Mouse (Mus musculus): ENCODE data around the gene Prss1. TPM values are rescaled to one million over a fixed set of nuclear protein-coding genes. Genes with fewer than 3 reads are reported as not detected.
"Not testable (repeated sequence)": the region's sequence is repeated elsewhere in the genome, so short reads cannot be mapped to it uniquely, and the experiment has no call there.

The Prss1 gene
- polyA plus RNA-seq (2015; fragmentation: Nextera tagmentation; extraction: Ambion mirVana), result not detected in 2 replicates

DNA sequence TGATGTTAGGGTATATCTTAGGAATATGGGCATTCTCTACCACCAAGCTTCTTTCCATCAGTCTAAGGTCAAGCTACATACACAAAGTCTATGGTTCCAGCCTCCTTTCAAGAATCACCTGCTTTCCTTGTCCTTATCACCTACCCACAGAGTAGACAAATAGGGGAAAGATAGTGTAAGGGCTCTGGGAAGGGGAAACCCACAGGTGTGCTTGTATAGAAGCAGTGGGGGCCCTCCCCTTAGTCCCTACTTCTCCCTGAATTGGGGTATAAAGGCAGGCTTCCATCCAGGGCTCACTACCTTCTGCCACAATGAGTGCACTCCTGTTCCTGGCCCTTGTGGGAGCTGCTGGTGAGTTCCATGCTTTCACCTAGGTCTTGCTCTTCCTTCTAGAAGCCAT is at the start of gene Prss1:
TSS of gene Prss1 (plus strand) at position 301 of the 400 bp plus-strand sequence.
- not testable (repeated sequence) for H3K4me2 ChIP-seq (replicated peaks; ENCODE audit: low read depth, low read length); H3K4me1 ChIP-seq (ENCODE audit: insufficient read depth, low read depth, low read length); DNase-seq (ENCODE audit: low spot score); H3K27ac ChIP-seq (ENCODE audit: low read length); H3K9ac ChIP-seq (replicated peaks; ENCODE audit: low read depth); H3K4me3 ChIP-seq (ENCODE audit: low read depth, low read length); H3K36me3 ChIP-seq (ENCODE audit: insufficient read depth, low read length); ATAC-seq; H3K27me3 ChIP-seq (replicated peaks; ENCODE audit: insufficient read depth, low read length); H3K9me3 ChIP-seq (ENCODE audit: low read length)

DNA sequence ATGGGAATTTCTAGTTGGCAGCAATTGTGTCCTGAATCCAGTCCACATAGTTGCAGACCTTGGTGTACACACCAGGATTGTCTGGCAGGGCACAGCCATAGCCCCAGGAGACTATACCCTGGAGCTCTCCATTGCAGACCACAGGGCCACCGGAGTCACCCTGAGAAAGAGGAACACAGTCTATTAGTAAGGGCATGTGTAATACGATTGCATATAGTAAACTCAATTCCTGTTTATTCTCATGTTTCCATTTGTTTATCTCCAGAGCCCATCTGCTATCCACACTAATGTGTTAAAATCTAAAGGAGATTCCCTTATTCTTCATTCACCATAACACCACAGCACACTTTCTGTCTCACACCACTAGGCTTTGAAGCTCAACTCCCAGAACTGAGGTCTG is 16.5 kb upstream of the Prss1 start:
- H3K4me1 ChIP-seq (ENCODE audit: insufficient read depth, low read depth, low read length); H3K9me3 ChIP-seq (ENCODE audit: low read length); H3K9ac ChIP-seq (replicated peaks; ENCODE audit: low read depth); ATAC-seq; H3K27me3 ChIP-seq (replicated peaks; ENCODE audit: insufficient read depth, low read length); H3K4me3 ChIP-seq (ENCODE audit: low read depth, low read length); DNase-seq (ENCODE audit: low spot score); H3K4me2 ChIP-seq (replicated peaks; ENCODE audit: low read depth, low read length); H3K36me3 ChIP-seq (ENCODE audit: insufficient read depth, low read length); H3K27ac ChIP-seq (ENCODE audit: low read length): not testable (repeated sequence)
- WGBS, result 43% methylated on average over 1 of the region's 2 CpGs

GRCm38 (mm10) chr6:41446045-41446444 is 12.7 kb upstream of the Prss1 start, which contains the start of gene Gm10334:
Gene Gm10334, minus strand, starts transcription at chr6:41446145.
- H3K27ac ChIP-seq (ENCODE audit: low read length); H3K36me3 ChIP-seq (ENCODE audit: insufficient read depth, low read length); H3K4me2 ChIP-seq (replicated peaks; ENCODE audit: low read depth, low read length); ATAC-seq; H3K4me3 ChIP-seq (ENCODE audit: low read depth, low read length); H3K4me1 ChIP-seq (ENCODE audit: insufficient read depth, low read depth, low read length); H3K9ac ChIP-seq (replicated peaks; ENCODE audit: low read depth); DNase-seq (ENCODE audit: low spot score); H3K27me3 ChIP-seq (replicated peaks; ENCODE audit: insufficient read depth, low read length); H3K9me3 ChIP-seq (ENCODE audit: low read length): not testable (repeated sequence)

- H3K4me1 ChIP-seq (ENCODE audit: insufficient read depth, low read depth, low read length), result no peaks in the 10 kb centered on the region
- no peak overlapping the region for H3K4me2 ChIP-seq (replicated peaks; ENCODE audit: low read depth, low read length)
- H3K36me3 ChIP-seq (ENCODE audit: insufficient read depth, low read length), result no peaks in the 10 kb centered on the region
- TF ChIP-seq EP300 (IDR thresholded peaks at IDR 0.05) (no peak), CTCF (IDR thresholded peaks at IDR 0.05) (no peak)
- no peak overlapping the region for H3K9ac ChIP-seq (replicated peaks; ENCODE audit: low read depth)
- no peaks in the 10 kb centered on the region for H3K9me3 ChIP-seq (ENCODE audit: low read length)
- no peak for ATAC-seq
- WGBS, result 81% methylated on average over 3 of the region's 3 CpGs
- no peak overlapping the region for H3K4me3 ChIP-seq (ENCODE audit: low read depth, low read length)
- no peaks in the 10 kb centered on the region for H3K27me3 ChIP-seq (replicated peaks; ENCODE audit: insufficient read depth, low read length)
- no peak for DNase-seq (ENCODE audit: low spot score)
- H3K27ac ChIP-seq (ENCODE audit: low read length), result no peak overlapping the region
Observed at GRCm38 (mm10) chr6:41499374-41499773, 40.6 kb downstream of the Prss1 start.

GRCm38 (mm10) chr6:41504915-41505314 is 46.2 kb downstream of the Prss1 start:
- Histone ChIP-seq H3K27ac (ENCODE audit: low read length) (no peak overlapping the region), H3K4me3 (ENCODE audit: low read depth, low read length) (no peak overlapping the region), H3K9me3 (ENCODE audit: low read length) (no peaks in the 10 kb centered on the region), H3K27me3 (replicated peaks; ENCODE audit: insufficient read depth, low read length) (no peaks in the 10 kb centered on the region), H3K9ac (replicated peaks; ENCODE audit: low read depth) (no peak overlapping the region), H3K36me3 (ENCODE audit: insufficient read depth, low read length) (no peaks in the 10 kb centered on the region), H3K4me1 (ENCODE audit: insufficient read depth, low read depth, low read length) (no peaks in the 10 kb centered on the region), H3K4me2 (replicated peaks; ENCODE audit: low read depth, low read length) (no peak overlapping the region)
- WGBS, result 72% methylated on average over 2 of the region's 2 CpGs
- TF ChIP-seq CTCF (IDR thresholded peaks at IDR 0.05) (no peak), EP300 (IDR thresholded peaks at IDR 0.05) (no peak)
- ATAC-seq (no peak), DNase-seq (ENCODE audit: low spot score) (no peak)

GRCm38 (mm10) chr6:41505323-41505722 is 46.6 kb downstream of the Prss1 start:
- DNase-seq (ENCODE audit: low spot score) (no peak), ATAC-seq (no peak)
- WGBS, result 57% methylated on average over 6 of the region's 6 CpGs
- no peak overlapping the region for H3K4me2 ChIP-seq (replicated peaks; ENCODE audit: low read depth, low read length)
- no peak overlapping the region for H3K4me3 ChIP-seq (ENCODE audit: low read depth, low read length)
- no peak overlapping the region for H3K27ac ChIP-seq (ENCODE audit: low read length)
- H3K36me3 ChIP-seq (ENCODE audit: insufficient read depth, low read length), result no peaks in the 10 kb centered on the region
- no peak overlapping the region for H3K9ac ChIP-seq (replicated peaks; ENCODE audit: low read depth)
- no peaks in the 10 kb centered on the region for H3K9me3 ChIP-seq (ENCODE audit: low read length)
- no peaks in the 10 kb centered on the region for H3K4me1 ChIP-seq (ENCODE audit: insufficient read depth, low read depth, low read length)
- TF ChIP-seq EP300 (IDR thresholded peaks at IDR 0.05) (no peak), CTCF (IDR thresholded peaks at IDR 0.05) (no peak)
- H3K27me3 ChIP-seq (replicated peaks; ENCODE audit: insufficient read depth, low read length), result no peaks in the 10 kb centered on the region

Other genes starting within 250 kb of the Prss1 start
- gene Try4, start 156.7 kb upstream of the Prss1 start, polyA plus RNA-seq (2015; fragmentation: Nextera tagmentation; extraction: Ambion mirVana), result not detected in 2 replicates
- gene Try5, start 142.1 kb upstream of the Prss1 start, polyA plus RNA-seq (2015; fragmentation: Nextera tagmentation; extraction: Ambion mirVana), result not detected in 2 replicates
- gene Try10, start 104.8 kb upstream of the Prss1 start, polyA plus RNA-seq (2015; fragmentation: Nextera tagmentation; extraction: Ambion mirVana), result not detected in 2 replicates
- gene Prss3, start 81.3 kb upstream of the Prss1 start, polyA plus RNA-seq (2015; fragmentation: Nextera tagmentation; extraction: Ambion mirVana), result not detected in 2 replicates
- gene Gm5771, start 66.6 kb upstream of the Prss1 start, polyA plus RNA-seq (2015; fragmentation: Nextera tagmentation; extraction: Ambion mirVana), result not detected in 2 replicates
- gene Gm10334, start 12.8 kb upstream of the Prss1 start, polyA plus RNA-seq (2015; fragmentation: Nextera tagmentation; extraction: Ambion mirVana), result not detected in 2 replicates
- gene Prss2, start 62.9 kb downstream of the Prss1 start, polyA plus RNA-seq (2015; fragmentation: Nextera tagmentation; extraction: Ambion mirVana), result not detected in 2 replicates
- gene Ephb6, start 146.6 kb downstream of the Prss1 start, polyA plus RNA-seq (2015; fragmentation: Nextera tagmentation; extraction: Ambion mirVana), result 5.5 and 6.2 TPM in 2 replicates
- gene Trpv6, start 177.5 kb downstream of the Prss1 start, polyA plus RNA-seq (2015; fragmentation: Nextera tagmentation; extraction: Ambion mirVana), result 12.4 and 17.8 TPM in 2 replicates
- not detected in 2 replicates for gene Trpv5, start 221.8 kb downstream of the Prss1 start, polyA plus RNA-seq (2015; fragmentation: Nextera tagmentation; extraction: Ambion mirVana)
- not detected in 2 replicates for gene Llcfc1, start 225.5 kb downstream of the Prss1 start, polyA plus RNA-seq (2015; fragmentation: Nextera tagmentation; extraction: Ambion mirVana)
- gene Kel, start 245.4 kb downstream of the Prss1 start, polyA plus RNA-seq (2015; fragmentation: Nextera tagmentation; extraction: Ambion mirVana), result 1.1 and 1.6 TPM in 2 replicates

All from lung, postnatal 0 days (tissue).